Mouse (Mus musculus) olfactory bulb, adult 2 months (tissue): ENCODE measurements around the gene Capn9.

Source experiments
- CTCF ChIP-seq: fragments of 200-500 bp; IDR thresholded peaks from 2 replicates; pipeline ENCODE4 v1.5.1; 2012; ENCODE audit warnings: low read depth, mild to moderate bottlenecking, low read length, moderate library complexity; ENCODE audit not compliant: insufficient read depth
- POLR2A ChIP-seq: fragments of 200-500 bp; IDR thresholded peaks from 2 replicates; pipeline ENCODE4 v1.6.1; 2012; ENCODE audit warnings: mild to moderate bottlenecking, low read depth, low read length, moderate library complexity; ENCODE audit not compliant: insufficient read depth

- TF ChIP-seq CTCF = no peak
- TF ChIP-seq POLR2A = no peak
Observed at GRCm38 (mm10) chr8:124658415-124658814, 82.5 kb downstream of the Capn9 start.
